Mouse (Mus musculus): ENCODE results near the gene Sh3d19. TPM values are rescaled to one million over a fixed set of nuclear protein-coding genes. Genes with fewer than 3 reads are reported as not detected.
"Not testable (repeated sequence)": the region's sequence is repeated elsewhere in the genome, so short reads cannot be mapped to it uniquely, and the experiment has no call there.

The Sh3d19 gene
- polyA plus RNA-seq, 1 experiment from 2014 or later = 8.6 TPM

- no peak for ATAC-seq (ENCODE audit: low read depth)
- 89% methylated on average over 10 of the region's 10 CpGs for WGBS
- H3K4me3 ChIP-seq = no peak overlapping the region
- H3K4me2 ChIP-seq = no peak overlapping the region
- H3K9me3 ChIP-seq = 0 out of 2 replicates have a peak, but pooled peaks cover 8% of the 10 kb centered on the region
- H3K9ac ChIP-seq = no peak overlapping the region
- no peaks in the 10 kb centered on the region for H3K4me1 ChIP-seq (replicated peaks)
- no peak overlapping the region for H3K27ac ChIP-seq (replicated peaks)
- no peaks in the 10 kb centered on the region for H3K27me3 ChIP-seq
- no peaks in the 10 kb centered on the region for H3K36me3 ChIP-seq
Observed at GRCm38 (mm10) chr3:85952696-85953283, 18.1 kb upstream of the Sh3d19 start.

- Histone ChIP-seq H3K4me3 (no peak overlapping the region), H3K36me3 (no peaks in the 10 kb centered on the region), H3K4me1 (replicated peaks) (no peaks in the 10 kb centered on the region), H3K27ac (replicated peaks) (no peak overlapping the region), H3K27me3 (no peaks in the 10 kb centered on the region), H3K9ac (no peak overlapping the region), H3K4me2 (no peak overlapping the region), H3K9me3 (no peaks in the 10 kb centered on the region)
- 63% methylated on average over 9 of the region's 9 CpGs for WGBS
- no peak for ATAC-seq (ENCODE audit: low read depth)
Observed at GRCm38 (mm10) chr3:85955269-85955668, 15.6 kb upstream of the Sh3d19 start.

- H3K36me3 ChIP-seq = no peaks in the 10 kb centered on the region
- no peaks in the 10 kb centered on the region for H3K27me3 ChIP-seq
- no peak overlapping the region for H3K4me3 ChIP-seq
- 85% methylated on average over 5 of the region's 5 CpGs for WGBS
- H3K9me3 ChIP-seq = no peaks in the 10 kb centered on the region
- H3K9ac ChIP-seq = no peak overlapping the region
- ATAC-seq (ENCODE audit: low read depth) = no peak
- no peaks in the 10 kb centered on the region for H3K4me1 ChIP-seq (replicated peaks)
- no peak overlapping the region for H3K27ac ChIP-seq (replicated peaks)
- no peak overlapping the region for H3K4me2 ChIP-seq
Observed at GRCm38 (mm10) chr3:85955704-85956103, 15.2 kb upstream of the Sh3d19 start.

GRCm38 (mm10) chr3:85959669-85960068 is 11.2 kb upstream of the Sh3d19 start:
- Histone ChIP-seq H3K4me2 (no peak overlapping the region), H3K4me1 (replicated peaks) (no peaks in the 10 kb centered on the region), H3K27ac (replicated peaks) (no peak overlapping the region), H3K9me3 (peaks cover 5% of the 10 kb centered on the region; the same call in 1 of the 2 replicates), H3K36me3 (no peaks in the 10 kb centered on the region), H3K9ac (no peak overlapping the region), H3K27me3 (no peaks in the 10 kb centered on the region), H3K4me3 (no peak overlapping the region)
- 77% methylated on average over 1 of the region's 1 CpGs for WGBS
- ATAC-seq (ENCODE audit: low read depth) = no peak

DNA sequence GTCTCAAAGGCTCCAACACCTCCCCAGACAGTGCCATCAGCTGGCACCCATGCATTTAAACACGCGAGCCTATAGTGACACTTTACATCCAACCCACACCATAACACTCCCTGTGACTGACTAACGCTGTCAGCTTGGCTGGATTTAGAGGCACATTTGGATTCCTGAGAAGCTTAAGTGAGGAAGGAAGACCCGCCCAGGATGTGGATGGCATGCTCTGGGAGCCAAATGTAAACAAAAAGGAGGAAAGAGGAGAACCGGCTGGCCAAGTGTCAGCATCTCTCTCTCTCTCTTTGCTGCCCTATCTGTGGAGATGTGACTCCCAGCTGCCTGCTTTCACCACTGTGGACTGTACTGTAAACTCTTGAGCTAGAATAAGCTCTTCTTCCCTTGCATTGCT is 9.8 kb upstream of the Sh3d19 start:
- no peaks in the 10 kb centered on the region for H3K27me3 ChIP-seq
- no peak overlapping the region for H3K4me3 ChIP-seq
- H3K9me3 ChIP-seq = peaks cover 5% of the 10 kb centered on the region; the same call in 1 of the 2 replicates
- no peak overlapping the region for H3K9ac ChIP-seq
- no peak for ATAC-seq (ENCODE audit: low read depth)
- no peak overlapping the region for H3K4me2 ChIP-seq
- 56% methylated on average over 5 of the region's 5 CpGs for WGBS
- no peaks in the 10 kb centered on the region for H3K36me3 ChIP-seq
- H3K27ac ChIP-seq (replicated peaks) = no peak overlapping the region
- no peaks in the 10 kb centered on the region for H3K4me1 ChIP-seq (replicated peaks)

DNA sequence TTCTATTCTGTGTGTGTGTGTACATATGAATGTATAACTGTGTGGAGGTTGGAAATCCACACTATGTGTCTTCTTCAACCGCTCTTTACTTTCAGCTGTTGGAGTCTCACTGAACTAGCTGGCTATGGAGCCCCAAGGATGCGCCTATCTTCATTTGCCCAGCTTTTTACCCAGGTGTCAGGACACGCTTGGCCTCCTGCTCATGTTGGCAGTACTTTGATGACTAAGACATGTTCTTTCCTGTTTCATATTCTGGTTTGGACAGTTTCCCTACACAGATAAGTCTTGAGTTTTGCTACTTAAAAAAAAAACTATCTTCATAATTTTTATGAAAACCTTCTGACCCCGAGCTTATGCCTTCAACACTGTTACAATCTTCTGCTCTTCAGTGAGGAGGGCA is 5.4 kb upstream of the Sh3d19 start:
- 86% methylated on average over 4 of the region's 4 CpGs for WGBS
- Histone ChIP-seq H3K4me2 (no peak overlapping the region), H3K36me3 (no peaks in the 10 kb centered on the region), H3K9ac (no peak overlapping the region), H3K9me3 (peaks cover 5% of the 10 kb centered on the region; the same call in 1 of the 2 replicates), H3K27ac (replicated peaks) (no peak overlapping the region), H3K4me1 (replicated peaks) (no peaks in the 10 kb centered on the region; the same call in 1 of the 2 replicates), H3K27me3 (no peaks in the 10 kb centered on the region), H3K4me3 (no peak overlapping the region)
- no peak for ATAC-seq (ENCODE audit: low read depth)

GRCm38 (mm10) chr3:85969040-85969439 is 1.9 kb upstream of the Sh3d19 start:
- Histone ChIP-seq H3K4me1 (replicated peaks) (peaks cover 18% of the 10 kb centered on the region), H3K9me3 (no peaks in the 10 kb centered on the region), H3K9ac (no peak overlapping the region), H3K27ac (replicated peaks) (no peak overlapping the region), H3K36me3 (no peaks in the 10 kb centered on the region), H3K4me3 (no peak overlapping the region), H3K27me3 (no peaks in the 10 kb centered on the region), H3K4me2 (no peak overlapping the region)
- ATAC-seq (ENCODE audit: low read depth) = no peak
- WGBS = 92% methylated on average over 8 of the region's 8 CpGs

GRCm38 (mm10) chr3:85971599-85971975 is 678 bp downstream of the Sh3d19 start:
- H3K4me1 ChIP-seq (replicated peaks) = peaks cover 18% of the 10 kb centered on the region
- H3K4me3 ChIP-seq = peak overlapping the region; percentile 76
- peak overlapping the region; percentile 95 for H3K9ac ChIP-seq
- no peaks in the 10 kb centered on the region for H3K9me3 ChIP-seq
- no peaks in the 10 kb centered on the region for H3K27me3 ChIP-seq
- H3K4me2 ChIP-seq = peak overlapping the region; percentile 71
- WGBS = 1% methylated on average over 13 of the region's 13 CpGs
- ATAC-seq (ENCODE audit: low read depth) = 0 out of 2 replicates have a peak, but pooled peaks have one; percentile 34
- H3K36me3 ChIP-seq = no peaks in the 10 kb centered on the region
- H3K27ac ChIP-seq (replicated peaks) = no peak overlapping the region

GRCm38 (mm10) chr3:85973376-85974140 is 2.6 kb downstream of the Sh3d19 start:
- 88% methylated on average over 10 of the region's 10 CpGs for WGBS
- Histone ChIP-seq H3K36me3 (no peaks in the 10 kb centered on the region), H3K27me3 (no peaks in the 10 kb centered on the region), H3K4me3 (no peak overlapping the region), H3K27ac (replicated peaks) (no peak overlapping the region), H3K4me1 (replicated peaks) (peaks cover 18% of the 10 kb centered on the region), H3K9me3 (no peaks in the 10 kb centered on the region), H3K9ac (no peak overlapping the region), H3K4me2 (no peak overlapping the region)
- no peak for ATAC-seq (ENCODE audit: low read depth)

DNA sequence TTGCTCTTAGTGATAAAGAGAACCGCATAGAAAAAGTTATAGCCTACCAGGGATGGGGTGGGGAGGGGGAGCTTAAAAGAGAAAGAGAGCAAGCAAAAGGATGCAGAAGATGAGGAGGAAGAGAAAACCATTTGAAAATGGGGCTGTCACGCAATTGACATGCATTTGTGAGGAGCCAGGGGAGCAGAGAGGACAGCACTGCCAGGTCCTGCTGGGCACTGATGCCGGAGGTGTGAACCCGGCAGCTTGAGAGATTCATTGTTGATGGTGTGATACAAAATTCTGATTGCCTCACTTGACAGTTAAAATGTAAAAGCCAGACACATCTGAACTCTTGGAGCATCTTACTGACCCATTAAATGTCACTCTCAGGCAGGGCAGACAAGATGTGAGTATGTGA is 3.5 kb downstream of the Sh3d19 start:
- peaks cover 18% of the 10 kb centered on the region for H3K4me1 ChIP-seq (replicated peaks)
- H3K9ac ChIP-seq = no peak overlapping the region
- no peaks in the 10 kb centered on the region for H3K9me3 ChIP-seq
- no peaks in the 10 kb centered on the region for H3K27me3 ChIP-seq
- H3K27ac ChIP-seq (replicated peaks) = no peak overlapping the region
- WGBS = 74% methylated on average over 4 of the region's 4 CpGs
- no peaks in the 10 kb centered on the region for H3K36me3 ChIP-seq
- no peak for ATAC-seq (ENCODE audit: low read depth)
- H3K4me2 ChIP-seq = no peak overlapping the region
- no peak overlapping the region for H3K4me3 ChIP-seq

DNA sequence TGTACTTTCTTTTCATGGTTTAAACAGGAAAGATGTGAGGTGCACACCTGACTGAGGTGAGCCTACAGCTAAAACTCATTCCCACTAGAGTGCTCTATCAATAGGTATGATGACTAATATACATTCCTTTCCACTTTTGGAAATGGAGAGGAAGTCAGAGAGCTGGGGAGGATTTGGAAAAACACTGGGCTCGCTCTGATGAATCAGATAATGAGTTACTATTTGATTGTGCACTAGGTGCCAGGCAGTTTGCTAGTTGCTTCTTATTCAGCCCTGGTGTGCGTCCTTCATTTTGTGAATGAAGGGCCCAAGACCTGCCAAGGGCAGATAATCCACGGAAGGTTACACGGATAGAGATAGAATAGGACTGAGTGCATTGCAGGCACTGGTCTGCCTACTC is 9.1 kb downstream of the Sh3d19 start:
- Histone ChIP-seq H3K27me3 (no peaks in the 10 kb centered on the region), H3K27ac (replicated peaks) (no peak overlapping the region), H3K9ac (no peak overlapping the region), H3K4me1 (replicated peaks) (no peaks in the 10 kb centered on the region), H3K9me3 (no peaks in the 10 kb centered on the region), H3K4me3 (no peak overlapping the region), H3K4me2 (no peak overlapping the region), H3K36me3 (no peaks in the 10 kb centered on the region)
- 96% methylated on average over 4 of the region's 4 CpGs for WGBS
- ATAC-seq (ENCODE audit: low read depth) = no peak

- not testable (repeated sequence) for H3K4me1 ChIP-seq (replicated peaks); H3K36me3 ChIP-seq; H3K9me3 ChIP-seq; ATAC-seq (ENCODE audit: low read depth); H3K4me3 ChIP-seq; H3K9ac ChIP-seq; H3K27ac ChIP-seq (replicated peaks); H3K27me3 ChIP-seq; H3K4me2 ChIP-seq
- WGBS = 83% methylated on average over 3 of the region's 3 CpGs
Observed at GRCm38 (mm10) chr3:85981761-85982160, 10.9 kb downstream of the Sh3d19 start.

GRCm38 (mm10) chr3:85984537-85984936 is 13.6 kb downstream of the Sh3d19 start:
- H3K36me3 ChIP-seq = no peaks in the 10 kb centered on the region
- H3K4me3 ChIP-seq = no peak overlapping the region
- no peaks in the 10 kb centered on the region for H3K9me3 ChIP-seq
- no peak overlapping the region for H3K9ac ChIP-seq
- H3K4me2 ChIP-seq = no peak overlapping the region
- no peaks in the 10 kb centered on the region for H3K27me3 ChIP-seq
- WGBS = 90% methylated on average over 6 of the region's 6 CpGs
- ATAC-seq (ENCODE audit: low read depth) = no peak
- H3K4me1 ChIP-seq (replicated peaks) = no peaks in the 10 kb centered on the region
- no peak overlapping the region for H3K27ac ChIP-seq (replicated peaks)

All from neural tube, embryonic 13.5 days (tissue).